Mouse (Mus musculus): ENCODE data around the gene Suclg1.

Gene Suclg1

DNA sequence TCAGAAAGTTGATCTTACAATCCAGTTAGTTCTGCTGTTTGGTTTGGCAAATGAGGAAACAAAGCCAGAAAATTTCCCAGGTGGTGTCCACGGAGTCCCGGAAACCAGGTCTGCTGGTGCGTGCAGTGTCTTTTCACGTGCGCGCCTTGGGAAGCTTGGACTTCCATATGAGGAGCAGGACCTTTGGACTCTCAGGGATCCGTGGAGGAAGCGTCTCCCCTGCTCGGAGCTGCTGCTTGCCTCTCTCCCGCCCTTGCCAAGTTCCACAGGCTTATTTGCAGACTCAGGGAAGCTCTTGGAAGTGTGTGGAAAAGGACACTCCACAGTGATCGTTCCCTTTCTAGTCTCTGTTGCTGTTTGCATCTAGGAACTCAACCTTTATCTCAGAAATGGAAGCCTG is 3.2 kb downstream of the Suclg1 start:
- peak; percentile 88 for DNase-seq

DNA sequence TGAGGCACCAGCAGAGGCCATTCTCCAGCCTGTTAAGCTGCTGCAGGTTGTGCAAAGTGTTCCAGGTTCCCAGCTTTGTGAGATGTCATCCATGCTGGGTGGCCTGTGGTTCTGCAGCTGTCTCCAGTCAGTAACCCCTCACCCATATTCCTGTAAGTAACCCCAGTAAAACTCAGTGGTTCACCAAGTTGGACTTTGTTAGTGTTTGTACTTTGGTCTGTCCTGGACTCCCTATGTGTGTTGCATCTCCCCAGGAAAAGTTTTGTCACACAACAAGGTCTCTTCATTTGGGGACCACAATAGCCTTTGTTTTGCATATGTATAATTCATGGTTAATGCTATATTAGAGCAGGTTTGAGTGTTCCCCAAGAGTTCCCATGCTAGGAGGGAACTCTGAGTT is 4.2 kb downstream of the Suclg1 start:
- peak; percentile 65 for DNase-seq

DNA sequence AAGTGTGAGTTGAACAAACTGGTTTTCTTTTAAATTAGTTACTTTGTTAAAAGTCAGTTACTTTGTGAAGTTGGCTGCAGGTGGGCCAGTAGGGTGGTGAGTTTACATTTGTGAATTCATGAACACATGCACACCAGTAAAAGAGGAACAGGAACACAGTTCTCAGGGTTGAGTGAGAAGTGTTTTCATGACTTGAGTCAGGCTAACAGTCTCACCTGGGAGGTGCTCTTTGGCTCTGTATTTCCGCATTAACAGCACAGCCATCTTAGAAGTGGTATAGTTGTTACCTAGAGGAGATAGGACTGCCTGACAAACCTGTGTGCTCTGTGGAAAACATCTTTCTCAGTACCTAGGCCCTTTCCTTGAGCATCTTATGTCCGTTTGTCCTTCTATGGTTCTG is 4.8 kb downstream of the Suclg1 start:
- no peak for DNase-seq

DNA sequence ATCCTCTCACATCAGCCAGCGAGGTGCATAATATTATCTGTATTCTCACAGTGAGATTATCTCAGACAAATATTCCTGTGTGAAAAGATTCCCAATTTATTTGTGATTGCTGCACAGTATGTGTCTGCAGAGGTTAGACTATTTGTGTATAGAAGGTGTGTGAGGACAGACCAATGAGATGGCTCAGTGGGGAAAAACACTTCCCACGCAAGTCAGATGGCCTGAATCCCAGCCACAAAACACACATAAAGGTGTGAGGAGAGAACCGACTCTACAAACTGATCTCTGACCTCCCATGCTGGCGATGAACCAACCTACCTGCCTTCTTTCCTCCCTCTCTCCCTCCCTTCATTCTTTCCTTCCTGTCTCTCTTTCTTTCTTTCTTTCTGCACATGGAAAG is 5.4 kb downstream of the Suclg1 start:
- no peak for DNase-seq

DNA sequence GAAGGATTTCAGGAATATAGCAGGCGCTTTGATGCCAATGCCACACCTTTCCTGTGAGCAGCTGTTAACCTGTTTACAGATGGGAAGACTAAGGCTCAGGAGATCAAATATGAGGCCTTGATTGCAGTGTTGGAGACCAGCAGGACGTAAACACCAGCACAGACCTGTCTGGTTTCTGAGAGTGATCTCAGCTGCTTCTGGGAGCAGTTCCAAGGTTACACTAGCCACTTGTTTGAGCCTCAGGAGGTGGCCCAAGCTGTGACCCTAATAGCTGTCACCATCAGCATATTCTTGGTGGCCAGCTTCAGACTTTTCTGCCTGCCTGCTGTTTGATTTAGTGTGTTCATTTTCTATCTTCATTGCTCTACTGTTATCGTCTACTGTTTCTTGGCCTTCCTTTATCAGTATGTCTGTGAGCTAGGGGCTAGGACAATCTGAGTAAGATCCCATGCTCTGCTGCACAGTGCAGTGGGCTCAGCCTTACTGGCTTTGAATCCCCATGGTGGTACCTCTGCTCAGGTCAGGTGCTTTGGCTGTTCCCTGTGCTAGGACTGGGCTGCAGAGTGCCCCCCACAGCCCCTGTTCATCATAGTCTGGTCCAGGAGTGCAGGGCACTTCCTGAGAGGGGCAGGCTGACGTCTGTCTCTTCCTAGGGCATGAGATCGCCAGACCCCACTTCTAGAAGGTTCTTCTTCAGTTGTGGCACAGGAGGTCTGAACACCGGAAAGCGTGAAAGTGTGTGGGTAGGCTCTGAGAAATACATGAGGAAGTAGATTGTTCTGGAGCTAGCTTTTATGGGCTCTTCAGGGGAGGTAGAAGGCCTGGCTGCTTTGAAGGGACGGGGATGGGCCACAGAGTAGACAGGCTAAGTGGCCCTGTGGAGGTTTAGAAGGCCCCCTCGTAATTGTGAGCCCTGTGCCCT is 6.4 kb downstream of the Suclg1 start:
- peak; percentile 46 for DNase-seq

DNA sequence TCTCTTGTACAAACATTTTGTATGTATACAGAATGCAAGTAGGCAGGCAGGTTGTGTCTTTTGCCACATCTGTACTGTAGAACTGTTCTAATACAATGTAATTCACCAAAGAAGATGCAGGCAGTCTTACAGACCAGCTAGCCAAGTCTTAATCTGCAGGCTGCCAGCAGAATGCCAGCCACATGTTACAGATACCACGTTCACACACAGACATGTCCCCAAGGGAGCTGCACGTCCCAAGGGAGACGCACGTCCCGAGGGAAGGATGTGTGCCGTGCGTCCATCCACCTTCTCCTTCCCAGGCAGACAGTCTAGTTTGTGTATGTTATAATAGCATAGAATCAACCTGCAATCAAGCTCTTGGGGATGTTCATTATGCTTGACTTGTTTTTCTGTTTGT is 8.9 kb downstream of the Suclg1 start:
- DNase-seq = no peak

DNA sequence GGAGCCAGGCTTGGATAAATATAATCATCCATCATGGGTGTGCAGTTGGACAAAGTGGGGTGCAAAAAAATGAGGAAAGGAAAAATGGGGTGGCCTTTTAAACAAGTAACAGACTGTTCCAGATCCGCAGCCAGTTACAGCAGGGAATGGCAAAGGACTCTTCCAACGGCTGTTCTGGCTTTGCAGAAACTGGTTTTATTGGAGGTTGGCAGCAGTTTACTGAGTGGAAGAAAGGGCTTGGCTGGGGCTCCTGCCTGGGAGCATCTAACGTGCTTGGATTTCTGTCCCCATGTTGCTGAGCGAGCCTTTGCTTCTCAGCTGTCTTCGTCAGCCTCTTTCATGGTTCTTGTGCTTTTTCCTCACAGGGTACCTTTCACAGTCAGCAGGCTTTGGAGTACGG is 11.9 kb downstream of the Suclg1 start:
- DNase-seq = no peak

DNA sequence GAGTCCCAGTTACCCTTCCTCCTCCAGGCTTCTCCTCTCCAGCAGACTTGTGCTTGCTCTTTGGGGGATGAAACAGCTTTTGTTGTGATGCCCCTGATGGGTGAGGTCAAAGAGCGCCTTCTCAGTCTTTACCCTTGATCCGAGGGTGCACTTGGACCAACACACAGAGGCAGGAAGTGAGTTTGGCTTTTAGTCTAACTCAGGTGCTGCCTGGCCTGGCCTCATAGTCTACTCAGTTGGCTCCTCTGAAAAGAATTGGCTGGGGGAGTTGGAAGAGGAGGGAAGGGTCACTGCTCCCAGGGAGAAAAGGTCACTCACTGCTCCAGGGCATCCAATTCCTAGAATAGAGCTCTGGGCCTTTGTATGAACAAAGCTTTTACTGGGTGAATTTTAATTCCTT is 16.6 kb downstream of the Suclg1 start:
- DNase-seq = peak; percentile 75

DNA sequence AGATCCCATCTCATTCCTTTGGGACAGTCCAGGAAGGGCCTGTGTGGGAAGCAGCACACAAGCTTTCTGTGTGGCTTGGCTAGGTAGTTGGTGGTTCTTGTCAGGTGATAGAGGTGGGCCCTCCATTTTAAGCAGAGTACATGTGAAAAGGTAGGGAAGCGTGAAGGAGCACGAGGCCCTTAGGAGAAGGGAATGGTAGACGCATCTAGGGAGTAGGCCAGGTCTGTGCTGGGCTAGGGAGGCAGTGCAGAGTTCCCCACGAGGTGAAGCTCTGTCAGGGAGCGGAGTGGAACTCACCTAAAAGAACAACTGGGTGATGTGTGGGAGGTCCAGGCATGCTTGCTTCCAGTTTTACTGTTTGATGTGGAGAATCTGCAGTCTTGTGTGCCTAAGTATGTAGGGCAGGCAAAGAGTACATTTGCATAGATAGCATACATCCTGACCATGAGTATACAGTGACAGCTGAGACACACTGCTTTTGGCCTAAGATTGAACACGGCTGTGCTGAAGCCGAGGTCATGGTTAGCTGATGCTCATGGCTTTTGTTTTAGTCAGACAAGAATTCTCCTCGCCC is 19.6 kb downstream of the Suclg1 start:
- DNase-seq = no peak

DNA sequence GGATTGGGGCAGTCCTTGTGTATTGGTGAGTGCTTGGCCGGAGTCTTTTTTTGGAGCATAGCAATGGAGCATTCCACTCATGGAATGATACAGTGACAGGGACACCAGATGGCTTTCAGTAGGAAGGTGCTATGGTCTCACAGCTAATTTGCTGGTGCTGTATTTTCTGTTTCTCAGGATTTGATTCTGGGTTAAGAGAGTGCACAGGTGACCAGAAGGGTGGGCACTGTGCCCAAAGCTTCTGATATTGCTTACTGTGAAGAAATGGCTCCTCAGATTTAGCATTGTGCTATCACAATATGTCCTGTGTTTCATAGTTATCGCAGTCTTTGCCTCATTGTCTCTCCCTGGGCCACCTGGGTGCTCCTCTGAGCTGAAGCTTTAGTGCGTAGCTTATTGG is 21.2 kb downstream of the Suclg1 start:
- no peak for DNase-seq

DNA sequence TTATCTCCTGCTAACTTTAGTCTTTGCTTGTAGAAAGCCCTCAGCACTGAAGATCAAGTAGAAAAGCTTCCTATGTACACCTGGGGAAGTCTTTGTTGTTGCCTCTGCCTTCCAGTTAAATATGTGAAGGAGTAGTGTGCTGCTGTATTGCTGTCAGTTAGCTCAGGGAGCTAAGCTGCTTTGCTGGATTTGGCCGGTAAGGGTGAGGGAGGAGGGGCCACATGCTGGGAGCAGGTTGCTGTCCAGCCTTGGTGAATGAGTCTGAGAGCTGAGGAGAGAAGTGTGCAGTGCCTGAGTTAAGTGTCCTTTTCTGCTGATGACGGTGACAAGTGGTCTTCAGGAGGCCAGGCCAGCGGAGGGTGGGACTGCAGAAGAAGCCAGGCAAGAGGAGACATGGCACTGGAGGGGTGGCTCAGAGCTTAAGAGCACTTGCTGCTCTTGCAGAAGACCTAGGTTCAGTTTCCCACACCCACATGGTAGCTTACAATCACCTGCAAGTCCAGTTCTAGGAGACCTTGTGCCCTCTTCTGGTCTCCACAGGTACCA is 23.4 kb downstream of the Suclg1 start:
- DNase-seq = no peak

DNA sequence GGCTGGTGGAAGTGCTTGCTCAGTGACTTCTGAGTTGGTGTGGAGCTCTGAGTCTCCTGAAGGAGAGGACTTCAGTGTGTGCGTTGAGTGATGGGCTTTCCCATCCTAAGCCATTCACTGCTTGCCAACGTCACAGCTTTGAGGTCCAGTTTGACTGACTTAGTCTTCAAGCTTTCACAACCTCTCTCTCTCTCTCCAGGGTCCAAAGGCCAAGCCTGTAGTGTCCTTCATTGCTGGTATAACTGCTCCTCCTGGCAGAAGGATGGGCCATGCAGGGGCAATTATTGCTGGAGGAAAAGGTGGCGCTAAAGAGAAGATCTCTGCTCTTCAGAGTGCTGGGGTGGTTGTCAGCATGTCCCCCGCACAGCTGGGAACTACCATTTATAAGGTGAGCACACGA is 26.8 kb downstream of the Suclg1 start:
- peak; percentile 45 for DNase-seq

DNA sequence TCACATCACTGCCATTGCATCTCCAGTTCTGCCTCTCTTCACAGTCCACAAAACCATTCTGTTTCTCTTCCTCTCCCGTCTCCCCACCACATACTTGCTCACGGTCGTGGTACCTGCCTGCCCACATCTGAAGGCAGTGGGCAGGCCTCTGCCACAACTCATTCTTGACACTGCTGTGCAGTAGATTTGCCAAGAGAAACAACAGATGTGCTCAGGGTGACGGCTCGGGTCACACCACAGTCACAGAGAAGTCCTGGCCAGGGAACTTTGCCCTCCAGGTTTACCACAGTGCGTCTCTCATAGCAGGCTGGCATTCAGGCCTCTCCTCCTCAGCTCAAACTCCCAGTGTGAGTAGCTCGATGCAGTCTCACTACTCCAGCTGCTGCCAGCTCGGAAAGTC is 31.5 kb downstream of the Suclg1 start:
- DNase-seq = peak; percentile 82

DNA sequence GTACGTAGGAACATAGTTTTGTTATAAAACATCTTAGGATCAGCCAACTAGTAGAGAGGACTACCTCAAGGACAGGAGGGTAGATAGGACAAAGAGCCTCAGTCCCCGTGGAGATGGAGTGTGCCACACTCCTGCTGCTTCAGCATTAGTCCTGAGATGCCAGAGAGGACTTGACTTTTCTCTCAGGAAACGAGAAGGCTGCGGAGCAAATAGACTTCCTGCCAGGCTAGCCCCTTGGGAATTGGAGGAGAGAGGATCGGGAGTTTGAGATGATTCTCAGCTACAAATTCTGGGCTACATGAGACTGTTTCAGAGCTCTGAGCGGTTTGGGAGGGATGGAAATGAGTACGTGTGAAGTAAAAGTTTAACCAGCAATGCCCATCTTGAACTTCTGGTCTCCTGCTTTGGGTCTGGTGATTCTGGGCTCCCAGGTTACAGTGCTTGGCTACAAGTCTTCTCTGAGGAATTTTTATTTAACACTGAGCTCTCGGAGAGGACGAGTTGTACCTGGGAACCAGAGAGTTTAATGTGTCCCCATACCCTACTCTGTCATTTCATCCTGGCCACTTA is 32.4 kb downstream of the Suclg1 start:
- DNase-seq = peak; percentile 78

DNA sequence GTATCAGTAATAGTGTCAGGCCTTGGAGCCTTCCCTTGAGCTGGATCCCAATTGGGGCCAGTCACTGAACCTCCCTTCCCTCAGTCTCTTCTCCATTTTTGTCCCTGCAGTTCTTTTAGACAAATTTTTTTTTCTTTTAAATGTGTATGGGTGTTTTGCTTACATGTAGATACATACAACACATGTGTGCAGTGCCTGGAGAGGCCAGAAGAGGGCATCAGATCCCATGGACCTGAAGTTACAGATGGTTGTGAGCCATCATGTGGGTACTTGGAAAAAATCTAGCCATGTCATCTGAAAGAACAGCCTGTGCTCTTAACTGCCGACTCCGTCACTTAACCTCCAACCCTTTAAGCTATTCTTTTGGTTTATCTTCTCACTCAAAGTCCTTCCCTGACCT is 38.1 kb downstream of the Suclg1 start:
- no peak for DNase-seq

DNA sequence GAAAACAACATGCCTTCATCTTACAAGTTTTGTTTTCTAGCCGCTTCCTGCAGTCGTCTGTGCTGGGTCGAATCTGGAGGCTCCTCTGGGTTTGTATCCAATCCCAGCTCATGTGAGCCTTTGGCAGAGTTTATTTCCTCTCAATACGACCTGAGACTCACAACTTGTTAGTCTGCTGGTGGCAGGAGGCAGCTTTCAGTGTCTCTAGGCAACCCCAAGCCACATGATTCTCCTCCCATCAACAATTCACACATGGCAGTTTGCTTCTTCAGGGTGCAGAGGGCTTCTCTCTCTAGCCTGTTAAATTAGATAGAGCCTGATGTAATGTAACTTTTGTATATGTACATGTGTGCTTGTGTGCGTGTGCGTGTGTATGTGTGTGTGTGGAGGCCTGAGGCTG is 58.7 kb downstream of the Suclg1 start:
- DNase-seq = no peak

DNA sequence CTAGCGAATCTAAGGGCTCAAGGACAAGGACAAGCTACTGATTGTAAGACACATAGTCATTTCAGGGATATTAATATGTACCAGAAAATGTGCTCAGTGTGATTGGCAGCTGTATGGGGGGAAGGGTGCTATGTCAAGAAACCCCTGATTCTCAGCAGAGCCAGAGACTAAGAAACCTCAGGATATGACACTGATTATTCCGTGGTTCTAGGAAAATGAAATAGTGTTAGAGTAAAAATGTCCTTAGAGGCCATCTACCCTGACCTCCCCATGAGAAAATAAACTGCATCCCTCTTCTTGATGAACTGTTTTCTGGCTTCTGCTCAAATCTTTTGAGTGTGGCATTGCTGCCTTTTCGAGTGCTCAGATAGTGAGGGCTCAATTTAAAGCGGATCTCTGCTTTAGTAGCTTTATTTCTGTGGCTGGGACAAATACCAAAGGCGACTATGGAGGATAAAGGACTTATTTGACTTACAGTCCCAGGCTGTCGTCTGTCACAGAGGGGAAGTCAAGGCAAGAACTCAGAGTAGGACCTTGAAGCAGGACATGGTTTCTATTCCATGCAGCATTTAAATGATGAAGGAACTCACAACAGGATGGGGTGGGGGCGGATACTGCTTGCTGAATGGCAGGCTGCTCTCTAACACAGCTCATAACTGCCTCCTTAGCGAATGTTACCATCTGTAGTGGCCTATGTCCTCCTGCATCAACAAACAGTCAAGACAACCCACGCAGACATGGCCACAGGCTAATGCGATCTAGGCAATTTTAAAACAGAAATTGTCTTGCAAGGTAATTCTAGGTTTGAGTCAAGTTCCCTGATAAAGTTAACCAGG is 60.7 kb downstream of the Suclg1 start:
- DNase-seq = no peak

DNA sequence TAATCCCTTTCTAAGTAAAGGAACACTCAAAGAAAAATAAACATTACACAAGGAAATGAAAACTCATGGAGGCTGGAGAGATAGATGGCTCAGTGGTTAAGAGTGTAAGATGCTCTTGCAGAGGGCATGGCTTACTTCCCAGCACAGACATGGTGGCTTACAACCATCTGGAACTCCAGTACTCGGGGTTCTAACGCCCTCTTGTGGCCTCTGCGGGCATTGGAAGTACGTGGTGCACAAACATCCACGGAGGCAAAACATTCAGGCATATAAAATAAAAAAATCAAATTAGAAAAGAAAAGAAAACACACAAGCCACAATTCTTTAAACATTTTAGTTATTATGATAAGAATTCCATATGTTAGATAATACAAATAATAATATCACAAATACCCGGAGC is 63.2 kb downstream of the Suclg1 start:
- no peak for DNase-seq

DNA sequence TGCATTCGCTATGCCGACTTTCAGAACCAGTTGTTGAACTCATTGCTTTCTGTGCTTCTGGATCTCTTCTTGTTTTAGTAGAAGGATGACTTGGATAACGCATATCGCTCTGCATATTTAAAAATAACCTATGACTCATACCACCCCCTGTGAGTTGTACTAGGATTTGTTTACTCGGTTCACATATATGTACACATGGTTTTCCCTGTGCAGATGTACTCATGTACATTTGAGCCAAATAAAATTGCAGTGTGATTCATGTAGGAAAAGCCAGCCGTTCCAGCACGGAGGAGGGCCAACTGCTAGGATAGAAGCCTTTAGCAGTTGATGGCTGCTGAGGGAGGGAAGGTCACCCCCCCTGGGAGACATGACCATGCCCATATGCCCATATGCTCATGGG is 63.6 kb downstream of the Suclg1 start:
- no peak for DNase-seq

DNA sequence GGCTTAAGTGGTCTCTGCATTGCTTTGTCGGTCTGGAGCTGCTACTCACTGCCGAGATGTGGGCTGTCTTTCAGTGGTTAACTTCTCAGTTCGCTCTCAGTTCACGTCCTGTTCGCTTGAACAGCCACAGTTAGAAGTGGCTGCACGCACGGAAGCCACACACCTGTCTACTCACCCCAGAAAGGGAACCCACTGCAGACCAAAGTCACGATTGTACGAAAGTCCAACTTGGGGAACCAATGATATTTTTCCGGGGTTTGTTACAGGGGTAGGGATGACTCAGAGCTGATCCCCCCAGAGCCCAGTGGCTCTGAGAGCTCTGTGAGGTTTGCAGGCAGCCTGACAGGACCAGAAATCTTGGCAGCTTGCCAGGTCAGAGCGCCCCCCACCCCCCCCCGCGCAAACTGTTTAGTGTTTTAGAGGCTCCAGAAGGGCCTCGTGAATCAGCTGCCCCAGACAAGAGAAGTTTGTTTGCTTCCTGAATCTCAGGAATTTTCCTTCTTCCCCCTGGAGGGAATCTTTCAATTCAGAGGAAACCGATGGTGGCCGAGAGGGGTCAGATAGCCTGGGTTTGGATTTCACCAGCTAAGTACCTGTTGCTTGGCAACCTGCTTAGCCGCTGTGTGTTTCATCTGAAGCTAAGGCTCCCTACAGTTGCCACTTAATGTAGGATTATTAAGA is 66.9 kb downstream of the Suclg1 start:
- peak; percentile 65 for DNase-seq

DNA sequence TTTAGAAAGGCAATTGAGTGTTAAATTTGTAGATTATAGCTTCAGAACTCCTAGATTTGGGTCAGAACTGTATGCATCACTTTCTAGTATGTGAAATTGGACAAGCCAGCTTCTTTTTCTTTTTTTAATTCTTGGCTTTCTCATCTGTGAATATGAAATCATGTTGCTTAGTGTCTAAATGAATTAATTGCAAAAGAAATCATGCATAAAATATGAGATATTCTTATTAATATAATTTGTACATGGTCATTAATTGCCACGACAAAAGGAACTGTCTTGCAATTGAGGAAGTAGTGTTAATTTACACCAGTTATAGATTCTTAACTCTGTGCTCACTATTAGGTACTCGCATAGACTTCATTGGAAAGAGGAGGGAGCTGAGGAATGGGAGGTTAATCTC is 74.1 kb downstream of the Suclg1 start:
- no peak for DNase-seq

Measured in kidney, adult 9 months (tissue).